Mouse (Mus musculus) kidney, adult 9 months (tissue): ENCODE data around the gene Cga.
"Not testable (repeated sequence)": the region's sequence is repeated elsewhere in the genome, so short reads cannot be mapped to it uniquely, and the experiment has no call there.

ENCODE experiments used
- DNase-seq: peaks from one replicate; pipeline ENCODE4 v3.0.0; 2022

Gene Cga

DNA sequence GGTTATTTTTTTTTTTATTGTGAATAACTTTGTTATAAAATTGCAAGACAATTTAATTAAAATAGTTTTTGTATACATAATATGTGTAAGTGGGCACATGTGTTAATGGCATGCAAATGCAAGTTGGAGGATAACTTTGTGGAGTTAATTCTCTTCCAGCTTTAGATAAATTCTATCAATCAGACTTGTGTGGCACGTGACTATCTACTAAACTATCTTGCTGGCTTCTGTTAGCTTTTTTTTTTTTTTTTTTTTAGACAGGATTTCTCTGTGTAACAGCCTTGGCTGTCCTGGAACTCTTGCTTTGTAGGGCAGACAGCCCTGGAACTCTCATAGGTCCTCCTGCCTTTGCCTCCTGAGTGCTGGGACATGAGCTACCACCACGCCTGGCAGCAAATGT, 4.9 kb downstream of the Cga start:
- DNase-seq = no peak

DNA sequence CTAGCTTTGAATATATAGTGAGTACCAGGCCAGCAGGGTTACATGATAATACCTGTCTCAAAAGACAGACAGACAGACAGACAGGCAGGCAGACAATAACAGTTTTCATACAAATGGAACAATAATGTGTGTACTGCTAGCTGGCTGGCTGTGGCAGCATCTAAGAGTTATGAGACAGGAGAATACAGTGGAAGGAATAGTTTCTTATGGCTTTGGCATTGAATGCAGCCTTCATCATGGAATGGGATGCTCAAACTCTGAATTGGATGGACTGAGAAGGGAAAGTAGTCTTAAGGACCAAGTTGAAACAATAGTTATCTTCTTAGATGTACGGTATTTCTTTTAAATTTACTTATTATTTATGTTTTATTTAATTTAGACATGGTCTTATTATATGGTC, 5.7 kb downstream of the Cga start:
- no peak for DNase-seq

DNA sequence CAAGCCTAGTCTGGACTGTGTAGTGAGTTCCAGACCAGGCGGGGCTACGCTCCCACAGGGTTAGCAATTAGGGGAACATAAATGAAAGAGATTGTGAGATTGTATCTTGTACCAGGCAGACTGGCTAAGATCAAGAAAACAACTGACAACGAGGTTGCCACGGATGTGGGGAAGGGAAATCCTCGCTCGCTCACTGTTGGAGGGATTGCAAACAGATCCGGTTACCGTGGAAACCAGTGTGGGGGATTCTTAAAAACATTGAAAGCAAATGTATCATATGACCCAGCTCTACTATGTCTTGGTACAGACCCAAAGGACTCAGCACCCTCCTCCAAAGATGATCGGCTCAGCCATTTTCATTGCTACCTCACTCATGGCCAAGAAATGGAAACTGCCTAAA, 6.6 kb downstream of the Cga start:
- DNase-seq = no peak

DNA sequence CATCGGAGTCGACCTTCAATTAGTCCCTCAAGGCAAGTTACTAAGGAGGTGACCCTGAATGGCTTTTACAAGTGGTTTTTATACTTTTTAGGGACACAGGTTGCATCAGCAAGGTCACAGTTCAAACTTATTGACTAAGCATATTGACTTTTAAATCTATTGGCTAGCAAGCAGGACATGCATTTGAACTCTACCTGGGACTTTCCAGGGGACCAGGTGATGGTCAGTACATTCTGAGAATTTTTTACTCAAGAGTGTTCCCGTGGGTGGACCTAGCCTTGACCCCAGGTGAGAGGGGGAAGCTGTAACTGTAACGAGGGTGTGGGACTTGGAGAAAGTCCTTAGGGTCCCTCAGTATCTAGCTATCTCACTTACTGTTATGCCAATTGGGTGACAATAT, 7.6 kb downstream of the Cga start:
- no peak for DNase-seq

DNA sequence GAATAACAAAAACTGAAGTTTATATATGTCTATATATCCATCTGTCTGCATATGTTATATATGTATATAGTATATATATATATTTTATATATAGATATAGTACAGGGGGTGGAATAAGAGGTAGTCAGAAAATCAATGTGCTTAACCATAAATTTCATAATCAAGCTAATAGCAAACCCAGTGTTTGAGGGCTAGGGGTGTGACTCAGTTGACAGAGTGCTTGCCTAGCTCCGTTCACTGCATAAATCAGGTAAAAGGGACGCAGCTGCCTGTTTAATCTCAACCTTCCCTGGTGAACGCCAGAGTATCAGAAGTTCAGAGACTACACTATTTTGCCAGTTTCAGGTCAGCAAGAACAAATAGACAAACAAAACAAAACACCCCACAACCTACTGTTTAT, 8.0 kb downstream of the Cga start:
- not testable (repeated sequence) for DNase-seq

DNA sequence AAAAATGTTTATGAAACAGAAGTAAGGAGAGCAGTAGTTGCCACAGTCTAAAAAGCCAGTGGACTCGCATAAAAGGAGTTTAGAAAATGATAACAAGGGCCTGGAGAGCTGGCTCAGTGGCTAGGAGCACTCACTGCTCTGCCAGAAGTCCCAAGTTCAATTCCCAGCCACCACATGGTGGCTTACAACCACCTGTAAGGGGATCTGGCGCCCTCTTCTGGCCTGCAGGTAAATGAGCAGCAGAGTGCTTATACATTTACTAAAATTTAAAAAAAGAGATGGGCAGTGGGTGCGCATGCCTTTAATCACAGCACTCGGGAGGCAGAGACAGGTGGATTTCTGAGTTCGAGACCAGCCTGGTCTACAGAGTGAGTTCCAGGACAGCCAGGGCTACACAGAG, 11.8 kb downstream of the Cga start:
- DNase-seq = no peak

DNA sequence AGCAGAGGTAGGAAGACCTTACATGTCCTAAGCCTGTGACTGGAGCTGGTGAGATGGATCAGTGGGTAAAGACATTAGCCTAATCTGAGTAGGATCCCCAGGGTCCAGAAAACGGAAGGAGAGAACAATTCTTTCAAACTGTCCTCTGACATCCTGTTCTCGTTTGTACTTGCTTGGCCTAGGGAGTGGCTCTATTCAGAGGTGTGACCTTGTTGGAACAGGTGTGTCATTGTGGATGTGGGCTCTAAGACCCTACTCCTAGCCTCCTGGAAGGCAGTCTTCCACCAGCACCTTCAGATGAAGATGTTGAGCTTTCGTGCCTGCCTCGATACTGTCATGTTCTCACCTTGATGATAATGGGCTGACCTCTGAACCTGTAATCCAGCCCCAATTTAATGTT, 12.6 kb downstream of the Cga start:
- DNase-seq = no peak

DNA sequence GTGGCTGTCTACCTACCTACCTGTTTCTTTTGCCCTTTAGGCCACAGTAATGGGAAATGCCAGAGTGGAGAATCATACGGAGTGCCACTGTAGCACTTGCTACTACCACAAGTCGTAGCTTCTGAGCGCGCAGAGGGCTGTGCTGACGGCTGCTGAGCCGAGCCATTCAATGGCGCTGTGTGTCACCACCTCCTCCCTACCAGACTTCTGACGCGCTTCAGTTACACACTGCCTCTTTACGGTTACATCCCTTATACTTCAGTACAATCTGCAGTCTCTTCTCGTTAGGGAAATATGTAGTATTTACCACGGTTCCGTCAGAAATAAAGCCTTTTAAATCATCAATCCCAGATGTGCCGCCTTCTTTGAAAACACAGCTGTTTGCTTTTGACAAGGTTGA, 13.4 kb downstream of the Cga start:
- DNase-seq = no peak

DNA sequence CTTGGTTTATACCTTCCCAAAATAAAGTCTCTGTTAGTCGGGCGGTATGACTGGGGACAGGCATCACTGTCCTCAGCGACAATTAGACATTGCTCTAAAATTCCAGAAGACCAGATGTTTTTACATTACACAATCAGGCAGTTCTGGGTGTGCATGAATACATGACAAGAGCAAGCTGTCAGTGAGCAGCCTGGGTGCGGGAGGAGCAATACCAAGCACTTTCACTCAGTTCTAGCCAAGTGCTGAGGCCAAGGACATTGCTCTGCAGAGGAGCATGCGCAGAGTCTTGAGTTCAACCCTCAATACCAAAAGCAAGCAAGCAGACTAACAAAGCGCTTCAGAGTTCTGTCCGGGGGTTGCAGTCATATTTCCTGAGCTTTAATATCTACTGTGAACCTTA, 14.5 kb downstream of the Cga start:
- DNase-seq = peak; percentile 9

DNA sequence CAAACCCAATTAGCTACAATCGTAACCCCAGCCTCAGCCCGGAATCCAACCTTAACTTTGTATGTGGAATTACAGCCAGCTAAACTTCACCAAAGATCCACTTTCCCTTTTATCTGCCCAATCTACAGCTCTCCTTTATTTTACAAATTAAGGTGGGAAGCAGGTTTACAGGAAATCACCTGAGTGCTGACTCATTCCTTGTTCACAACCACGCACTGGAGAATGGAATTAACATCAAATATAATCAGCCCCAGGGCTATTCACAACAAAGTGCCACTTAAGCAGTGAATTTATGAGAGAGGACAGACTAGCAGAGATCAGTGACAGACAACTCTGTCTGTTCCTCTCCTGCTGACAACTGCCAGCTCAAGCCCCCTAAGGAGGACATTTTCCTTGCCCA, 17.8 kb downstream of the Cga start:
- no peak for DNase-seq

DNA sequence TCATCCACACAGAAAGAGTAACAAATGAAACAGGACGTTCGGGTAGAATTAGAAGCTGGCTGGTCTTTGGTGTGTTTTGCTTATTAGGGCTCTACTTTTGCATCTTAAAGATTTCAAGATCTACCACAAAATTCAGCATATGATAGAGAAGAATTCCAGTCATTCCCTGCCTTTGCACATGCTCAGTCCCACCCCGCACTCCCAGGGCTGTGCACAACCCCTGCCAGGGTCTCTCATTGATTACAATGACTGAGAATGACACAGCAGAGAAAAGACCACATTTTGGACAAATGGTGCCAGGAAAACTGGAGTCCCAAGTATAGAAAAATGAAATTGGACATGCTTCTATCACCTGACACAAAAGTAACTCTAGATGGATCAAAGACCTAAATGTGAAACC, 18.6 kb downstream of the Cga start:
- no peak for DNase-seq

DNA sequence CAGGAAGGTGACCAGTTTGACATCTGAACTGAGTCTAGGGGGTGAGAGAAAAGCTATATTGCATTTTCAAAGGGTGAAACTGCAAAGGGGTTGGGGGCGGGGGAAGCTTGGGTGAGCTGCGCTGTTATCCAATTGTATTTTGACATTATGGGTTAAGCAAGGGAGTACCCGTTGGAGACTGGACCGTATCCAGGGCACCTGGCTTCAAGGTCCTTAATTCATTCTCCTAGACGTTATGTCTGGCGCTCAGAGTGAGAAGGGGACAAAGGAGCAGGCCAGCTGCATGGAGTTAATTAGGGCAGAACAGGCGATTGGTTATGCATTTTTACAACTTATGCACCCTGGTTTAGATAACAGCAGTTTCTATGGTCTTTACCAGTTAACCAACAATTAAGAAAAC, 23.8 kb downstream of the Cga start:
- DNase-seq = no peak

DNA sequence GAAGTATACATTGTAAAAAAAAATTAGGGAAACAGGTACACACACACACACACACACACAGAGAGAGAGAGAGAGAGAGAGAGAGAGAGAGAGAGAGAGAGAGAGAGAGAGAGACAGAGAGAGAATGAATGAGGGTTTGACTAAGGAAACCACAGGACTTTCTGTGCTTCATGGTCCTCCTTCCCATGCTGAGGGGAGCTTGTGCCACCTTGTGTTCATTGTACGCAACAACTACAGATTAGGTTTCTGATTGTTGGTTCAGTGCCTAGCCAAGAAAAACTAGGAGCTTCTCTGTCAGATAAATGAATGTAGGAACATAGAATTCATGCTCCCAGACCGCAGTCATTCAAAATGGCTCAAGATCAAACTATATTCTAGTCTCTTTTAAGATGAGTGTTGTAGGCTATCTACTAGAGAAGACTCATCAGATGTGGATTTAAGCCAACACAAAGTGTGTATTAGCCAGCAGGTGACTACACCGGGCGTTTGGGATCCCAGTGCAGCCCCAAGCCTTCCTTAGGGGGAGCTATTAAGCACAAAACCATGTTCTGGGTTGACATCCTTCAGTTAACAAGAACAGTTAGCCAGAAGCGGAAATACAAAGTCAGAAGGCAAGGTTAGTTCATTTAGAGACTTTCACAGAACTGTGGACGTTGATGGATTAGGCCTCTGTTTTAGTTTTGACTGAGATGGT, 28.7 kb downstream of the Cga start:
- peak; percentile 67 for DNase-seq

DNA sequence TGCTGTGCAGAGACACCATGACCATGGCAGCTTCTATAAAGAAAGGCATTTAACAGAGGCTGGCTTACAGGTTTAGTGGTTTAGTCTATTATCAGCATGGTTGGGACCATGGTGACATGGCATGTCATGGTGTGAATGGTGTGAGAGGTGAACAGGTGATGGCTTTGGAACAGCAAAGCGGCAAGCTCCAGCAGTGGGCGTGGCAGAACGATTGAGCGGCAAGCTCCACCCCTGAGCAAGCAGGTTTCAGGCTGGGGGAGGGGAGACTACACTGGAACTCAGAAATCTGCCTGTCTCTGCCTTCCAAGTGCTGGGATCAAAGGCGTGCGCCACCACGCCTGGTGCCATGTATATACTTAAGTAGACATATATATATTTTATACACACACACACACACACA, 34.8 kb downstream of the Cga start:
- not testable (repeated sequence) for DNase-seq

DNA sequence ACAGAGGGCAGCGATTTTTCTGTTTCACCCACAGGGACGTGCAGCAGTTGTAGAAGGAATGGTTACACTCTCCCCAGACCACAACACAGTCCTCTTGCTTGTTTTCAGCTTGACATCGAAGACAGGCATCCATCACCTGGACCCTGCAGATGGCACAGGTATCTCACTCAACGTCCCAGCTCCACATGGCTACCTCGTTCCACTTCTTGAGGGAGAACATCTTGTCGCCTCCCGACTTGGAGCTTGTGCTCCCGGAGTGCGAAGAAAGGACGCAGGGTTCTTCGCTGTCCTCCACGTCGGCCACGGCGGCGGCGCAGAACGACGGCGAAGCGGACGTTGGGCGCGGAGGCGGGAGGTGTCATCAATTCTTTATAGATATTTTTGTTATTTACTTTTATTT, 47.5 kb downstream of the Cga start:
- DNase-seq = no peak

DNA sequence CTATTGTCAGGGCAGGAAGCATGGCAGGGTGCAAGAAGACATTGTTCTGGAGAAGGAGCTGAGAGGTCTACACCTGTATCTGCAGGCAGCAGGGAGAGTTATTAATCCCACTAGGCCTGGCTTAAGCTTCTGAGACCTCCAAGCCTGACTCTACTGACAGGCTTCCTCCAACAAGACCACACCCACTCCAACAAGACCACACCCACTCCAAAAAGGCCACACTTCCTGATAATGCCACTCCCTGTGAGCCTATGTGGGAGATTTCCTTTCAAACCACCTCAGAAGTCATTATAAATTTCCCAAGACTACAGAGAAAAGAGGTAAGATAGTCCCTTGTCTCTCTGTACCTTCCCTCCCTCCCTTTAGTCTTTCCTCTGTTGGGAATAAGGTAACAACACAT, 53.6 kb downstream of the Cga start:
- DNase-seq = no peak

DNA sequence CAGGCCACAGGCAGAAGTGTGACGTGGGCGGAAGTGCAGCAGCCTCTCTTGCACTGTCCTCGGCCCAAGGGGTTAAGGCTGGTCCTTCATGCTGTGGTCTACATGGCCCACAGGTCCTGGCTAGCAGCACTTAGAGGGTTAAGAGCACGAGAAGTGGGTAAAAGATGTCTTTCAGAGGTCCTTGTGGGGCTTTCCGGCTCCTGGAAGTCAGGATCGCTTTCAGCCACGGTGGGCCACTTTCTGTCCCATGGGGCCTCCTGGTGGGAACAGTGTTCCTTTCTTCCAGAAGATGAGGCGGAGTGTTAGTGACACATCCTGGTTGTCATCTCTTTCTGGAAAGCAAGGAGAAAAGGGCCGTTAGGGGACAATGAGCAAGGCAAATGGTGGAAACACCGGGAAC, 60.1 kb downstream of the Cga start:
- no peak for DNase-seq
